Mouse (Mus musculus) ES-Bruce4 (cell line): ENCODE measurements around the gene Hsd17b11. TPM values are rescaled to one million over a fixed set of nuclear protein-coding genes. Genes with fewer than 3 reads are reported as not detected.
A peak's percentile ranks its signal among the peaks of the same experiment; 100 is the strongest.

Source experiments
- H3K27ac ChIP-seq: 2 replicates; pipeline ENCODE4 v1.5.1; 2012; ENCODE audit warnings: low read length, inconsistent platforms; ENCODE audit not compliant: insufficient read depth
- H3K27me3 ChIP-seq: 2 replicates; pipeline ENCODE4 v1.6.1; 2012; ENCODE audit warnings: mild to moderate bottlenecking, low read length, inconsistent platforms; ENCODE audit not compliant: control insufficient read depth, poor library complexity, insufficient read depth, severe bottlenecking
- H3K36me3 ChIP-seq: 2 replicates; pipeline ENCODE4 v1.6.1; 2012; ENCODE audit warnings: inconsistent platforms, mild to moderate bottlenecking, low read length, moderate library complexity; ENCODE audit not compliant: control insufficient read depth, poor library complexity, insufficient read depth, severe bottlenecking
- H3K4me1 ChIP-seq: one replicate; pipeline ENCODE4 v1.8.1; 2011; ENCODE audit warnings: low read length; ENCODE audit not compliant: control insufficient read depth, insufficient read depth
- H3K4me3 ChIP-seq: 2 replicates; pipeline ENCODE4 v1.5.1; 2011; ENCODE audit warnings: low read depth, mild to moderate bottlenecking, low read length
- H3K9ac ChIP-seq: 2 replicates; pipeline ENCODE4 v1.6.1; 2012; ENCODE audit warnings: low read depth, mild to moderate bottlenecking, inconsistent platforms; ENCODE audit not compliant: poor library complexity, severe bottlenecking
- H3K9me3 ChIP-seq: replicated peaks from 2 replicates; pipeline ENCODE4 v1.6.1; 2012; ENCODE audit warnings: mild to moderate bottlenecking, low read length, inconsistent platforms; ENCODE audit not compliant: control insufficient read depth, poor library complexity, insufficient read depth, severe bottlenecking
- CTCF ChIP-seq: IDR thresholded peaks from one replicate; pipeline ENCODE4 v1.8.1; 2011; ENCODE audit warnings: low read depth, low read length
- EP300 ChIP-seq: IDR thresholded peaks from 2 replicates; pipeline ENCODE4 v1.6.1; 2011; ENCODE audit warnings: low read depth, low read length; ENCODE audit not compliant: insufficient read depth
- POLR2A ChIP-seq: IDR thresholded peaks from one replicate; pipeline ENCODE4 v1.8.1; 2011; ENCODE audit warnings: low read length; ENCODE audit not compliant: insufficient read depth
- polyA plus RNA-seq: library from polyadenylated mRNA; stranded (reverse); fragments of >200 nt; gene quantifications from 2 replicates; pipeline ENCODE4 v1.2.4, GENCODE M21; 2011; ENCODE audit warnings: low read depth; ENCODE audit not compliant: missing spikeins, insufficient read depth, insufficient read length

Hsd17b11 gene
- polyA plus RNA-seq, 1 experiment: 25.3 TPM

DNA sequence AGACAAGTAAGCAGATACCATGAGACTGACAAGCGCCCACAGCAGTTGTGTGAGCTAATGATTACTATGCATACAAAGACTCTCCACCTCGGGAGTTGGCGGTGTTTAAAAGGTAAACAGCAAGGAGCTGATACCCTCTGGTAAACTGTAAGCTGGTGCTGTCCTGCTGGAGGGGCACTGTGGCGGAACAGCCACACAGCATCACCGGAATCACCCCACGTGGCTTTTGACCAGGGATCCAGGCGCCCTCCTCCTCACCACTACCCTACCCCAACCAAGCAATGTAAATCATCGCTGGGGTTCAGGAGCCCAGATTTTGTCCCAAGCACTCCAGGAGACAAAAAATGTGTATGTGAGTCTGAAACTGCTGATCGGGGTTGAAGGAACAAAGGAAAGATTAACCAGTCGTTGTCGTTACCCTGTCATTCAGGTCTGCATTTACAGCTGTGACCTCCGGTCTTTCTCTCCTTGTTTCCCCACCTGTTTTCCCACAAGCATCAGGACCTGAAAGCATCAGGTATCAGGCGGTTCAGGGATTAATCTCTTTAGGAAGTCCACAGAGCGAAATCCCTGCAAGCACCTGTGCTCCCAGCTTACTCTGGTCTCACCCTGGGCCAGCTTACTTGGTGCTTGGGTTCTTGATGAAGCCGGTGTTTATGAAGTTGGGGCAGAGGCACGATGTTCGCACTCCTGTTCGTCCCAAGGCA lies 19.0 kb downstream of the Hsd17b11 start:
- Histone ChIP-seq H3K27ac (peak overlapping the region; percentile 33), H3K4me3 (peak overlapping the region; percentile 17; the same call in 1 of the 2 replicates), H3K9ac (peak overlapping the region; percentile 30), H3K27me3 (no peaks in the 10 kb centered on the region), H3K4me1 (no peaks in the 10 kb centered on the region), H3K9me3 (no peaks in the 10 kb centered on the region), H3K36me3 (0 out of 2 replicates have a peak, but pooled peaks cover 2% of the 10 kb centered on the region)
- TF ChIP-seq EP300: no peak
- no peak for TF ChIP-seq CTCF
- TF ChIP-seq POLR2A: no peak

- H3K27me3 ChIP-seq: no peaks in the 10 kb centered on the region
- TF ChIP-seq POLR2A (no peak), CTCF (peak; percentile 92)
- H3K9me3 ChIP-seq: no peaks in the 10 kb centered on the region
- no peak overlapping the region for H3K4me3 ChIP-seq
- no peak overlapping the region for H3K27ac ChIP-seq
- no peak overlapping the region for H3K9ac ChIP-seq
- no peaks in the 10 kb centered on the region for H3K4me1 ChIP-seq
- H3K36me3 ChIP-seq: no peaks in the 10 kb centered on the region
Measured at GRCm38 (mm10) chr5:103999738-104000137, 22.0 kb downstream of the Hsd17b11 start.

DNA sequence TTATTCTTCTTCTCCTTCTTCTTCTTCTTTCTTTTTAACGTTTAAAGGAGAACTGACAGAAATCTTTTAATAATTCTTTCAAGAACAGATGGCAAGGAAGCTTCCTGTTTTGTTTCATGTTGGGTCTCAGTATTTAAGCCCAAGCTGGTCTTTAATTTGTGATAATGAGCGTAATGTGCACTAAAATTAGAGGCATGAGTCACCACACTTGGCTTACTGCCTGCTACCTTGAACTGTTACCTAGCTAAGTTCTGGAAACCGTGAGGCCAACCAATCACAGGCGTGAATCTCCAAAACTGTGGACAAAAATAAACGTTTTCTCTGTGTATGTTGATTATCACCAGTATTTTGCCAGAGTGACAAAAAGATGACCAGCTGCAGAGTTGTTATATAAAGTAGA lies 23.0 kb downstream of the Hsd17b11 start:
- Histone ChIP-seq H3K36me3 (no peaks in the 10 kb centered on the region), H3K4me1 (no peaks in the 10 kb centered on the region), H3K9ac (no peak overlapping the region), H3K4me3 (no peak overlapping the region), H3K27me3 (no peaks in the 10 kb centered on the region), H3K27ac (no peak overlapping the region), H3K9me3 (no peaks in the 10 kb centered on the region)
- TF ChIP-seq CTCF: no peak
- no peak for TF ChIP-seq POLR2A
- no peak for TF ChIP-seq EP300

DNA sequence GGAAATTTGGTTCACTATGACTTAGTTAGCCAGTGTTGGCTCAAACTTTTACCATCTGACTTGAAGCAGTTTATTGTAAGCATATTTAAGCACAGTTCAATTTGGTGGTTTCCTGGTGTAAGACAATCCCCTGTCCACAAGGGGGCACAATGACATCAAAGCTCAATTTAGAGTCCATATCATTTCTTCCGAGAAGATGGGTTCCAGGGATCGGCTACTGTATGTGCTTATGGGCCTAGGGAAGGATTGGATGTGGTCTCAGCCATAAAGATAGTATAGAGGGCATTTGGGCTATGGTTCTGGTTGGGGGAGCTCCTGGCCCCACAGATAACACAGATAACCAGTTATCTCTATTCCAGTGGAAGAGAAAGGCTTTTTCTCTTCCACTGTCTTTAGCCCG lies 26.5 kb downstream of the Hsd17b11 start:
- Histone ChIP-seq H3K27me3 (no peaks in the 10 kb centered on the region), H3K4me1 (no peaks in the 10 kb centered on the region), H3K36me3 (peaks cover 6% of the 10 kb centered on the region; the same call in 1 of the 2 replicates), H3K27ac (no peak overlapping the region), H3K4me3 (no peak overlapping the region), H3K9ac (no peak overlapping the region), H3K9me3 (no peaks in the 10 kb centered on the region)
- TF ChIP-seq CTCF (no peak), POLR2A (no peak), EP300 (no peak)

DNA sequence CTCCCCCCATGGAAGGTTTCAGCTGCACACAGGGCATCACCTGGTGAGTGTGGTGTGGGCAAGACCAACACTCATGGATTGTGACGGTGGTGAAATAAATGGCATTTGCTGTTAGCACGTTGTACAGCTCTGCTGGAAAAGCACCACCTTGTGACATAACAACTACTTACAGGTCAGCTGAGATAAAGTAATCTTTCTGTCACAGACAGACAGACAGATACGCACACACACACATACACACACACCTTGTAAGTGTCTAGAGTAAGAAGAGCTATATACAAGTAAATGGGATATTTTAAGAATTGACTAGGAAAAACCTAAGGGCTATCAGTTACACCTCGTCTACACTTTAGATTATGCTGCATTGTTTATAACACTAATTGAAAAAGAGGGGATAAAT lies 27.1 kb downstream of the Hsd17b11 start:
- H3K27ac ChIP-seq: no peak overlapping the region
- no peak overlapping the region for H3K4me3 ChIP-seq
- no peaks in the 10 kb centered on the region for H3K9me3 ChIP-seq
- peaks cover 6% of the 10 kb centered on the region; the same call in 1 of the 2 replicates for H3K36me3 ChIP-seq
- no peak for TF ChIP-seq CTCF
- no peak for TF ChIP-seq POLR2A
- no peak for TF ChIP-seq EP300
- no peak overlapping the region for H3K9ac ChIP-seq
- no peaks in the 10 kb centered on the region for H3K4me1 ChIP-seq
- H3K27me3 ChIP-seq: no peaks in the 10 kb centered on the region

DNA sequence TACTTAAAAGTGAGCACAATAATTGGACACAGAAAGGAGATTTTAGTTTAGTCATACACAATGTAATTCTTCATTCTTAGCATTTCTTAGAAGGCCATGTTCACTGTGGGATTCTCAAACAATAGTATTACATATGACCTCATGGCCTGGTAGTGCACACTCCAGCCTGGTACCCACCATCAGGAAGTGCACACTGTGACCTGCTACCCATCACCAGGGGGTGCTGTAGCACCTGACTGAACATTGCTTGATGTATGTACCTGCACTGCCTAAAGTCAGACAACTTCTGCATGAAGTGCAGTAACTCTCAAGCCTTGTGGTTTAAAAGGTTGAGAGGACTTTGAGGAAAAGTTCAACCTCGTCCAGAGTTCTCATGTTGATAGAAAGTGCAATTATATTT lies 28.1 kb downstream of the Hsd17b11 start:
- TF ChIP-seq POLR2A: no peak
- no peak for TF ChIP-seq EP300
- TF ChIP-seq CTCF: peak; percentile 61
- Histone ChIP-seq H3K4me3 (no peak overlapping the region), H3K27me3 (no peaks in the 10 kb centered on the region)

More for the DNA sequence above, 28.1 kb downstream of the Hsd17b11 start:
- peaks cover 6% of the 10 kb centered on the region; the same call in 1 of the 2 replicates for H3K36me3 ChIP-seq
- no peak overlapping the region for H3K27ac ChIP-seq
- H3K9me3 ChIP-seq: no peaks in the 10 kb centered on the region
- H3K4me1 ChIP-seq: no peaks in the 10 kb centered on the region
- H3K9ac ChIP-seq: no peak overlapping the region
